Mouse (Mus musculus): Measurements from ENCODE around the gene Arid4a. TPM values are rescaled to one million over a fixed set of nuclear protein-coding genes. Genes with fewer than 3 reads are reported as not detected.

The Arid4a gene
- 19.3 and 20.6 TPM in 2 replicates for polyA plus RNA-seq (2015; fragmentation: Nextera tagmentation; extraction: Ambion mirVana)

- peaks cover 15% of the 10 kb centered on the region for H3K4me1 ChIP-seq (ENCODE audit: insufficient read depth)
- peak within 1 kb of the TSS; percentile 100 for H3K27ac ChIP-seq (ENCODE audit: low read depth)
- WGBS (ENCODE audit: insufficient replicate concordance): under 1% methylated on average over 58 of the region's 61 CpGs
- peak; percentile 98 for DNase-seq
- peak; percentile 91 for TF ChIP-seq EP300 (IDR thresholded peaks at IDR 0.05; ENCODE audit: low read depth)
- no peak for TF ChIP-seq CTCF (IDR thresholded peaks at IDR 0.05; ENCODE audit: low read depth)
- no peaks in the 10 kb centered on the region for H3K27me3 ChIP-seq (ENCODE audit: insufficient read depth, low read length)
- ATAC-seq: peak; percentile 92
- H3K36me3 ChIP-seq (replicated peaks; ENCODE audit: insufficient read depth, low read length): peaks cover 30% of the 10 kb centered on the region
- peak within 1 kb of the TSS; percentile 100 for H3K4me3 ChIP-seq (ENCODE audit: low read depth, low read length)
- no peaks in the 10 kb centered on the region for H3K9me3 ChIP-seq (ENCODE audit: low read length)
- peak within 1 kb of the TSS; percentile 99 for H3K9ac ChIP-seq (replicated peaks)
- H3K4me2 ChIP-seq (ENCODE audit: low read depth, low read length): peak within 1 kb of the TSS; percentile 93
These were observed at the start of gene Arid4a for GRCm38 (mm10) chr12:71015363-71016210. Gene Arid4a, plus strand, starts transcription at chr12:71015990.

- Histone ChIP-seq H3K4me3 (ENCODE audit: low read depth, low read length) (peak overlapping the region; percentile 67), H3K4me1 (ENCODE audit: insufficient read depth) (peaks cover 5% of the 10 kb centered on the region; the same call in 1 of the 2 replicates), H3K9me3 (ENCODE audit: low read length) (no peaks in the 10 kb centered on the region), H3K36me3 (replicated peaks; ENCODE audit: insufficient read depth, low read length) (peaks cover 3% of the 10 kb centered on the region; the same call in 1 of the 2 replicates), H3K4me2 (ENCODE audit: low read depth, low read length) (peak overlapping the region; percentile 82), H3K9ac (replicated peaks) (peak overlapping the region; percentile 76), H3K27me3 (ENCODE audit: insufficient read depth, low read length) (no peaks in the 10 kb centered on the region), H3K27ac (ENCODE audit: low read depth) (peak overlapping the region; percentile 91)
- 63% methylated on average over 8 of the region's 8 CpGs for WGBS (ENCODE audit: insufficient replicate concordance)
- TF ChIP-seq EP300 (IDR thresholded peaks at IDR 0.05; ENCODE audit: low read depth) (no peak), CTCF (IDR thresholded peaks at IDR 0.05; ENCODE audit: low read depth) (no peak)
- DNase-seq (no peak), ATAC-seq (no peak)
These were observed 48.2 kb upstream of the Arid4a start for GRCm38 (mm10) chr12:70967581-70967980.

GRCm38 (mm10) chr12:70968141-70968790, 47.5 kb upstream of the Arid4a start:
- WGBS (ENCODE audit: insufficient replicate concordance): under 1% methylated on average over 35 of the region's 35 CpGs
- peak overlapping the region; percentile 76 for H3K9ac ChIP-seq (replicated peaks)
- no peaks in the 10 kb centered on the region for H3K36me3 ChIP-seq (replicated peaks; ENCODE audit: insufficient read depth, low read length)
- no peaks in the 10 kb centered on the region for H3K9me3 ChIP-seq (ENCODE audit: low read length)
- H3K27ac ChIP-seq (ENCODE audit: low read depth): peak overlapping the region; percentile 91
- peaks cover 5% of the 10 kb centered on the region; the same call in 1 of the 2 replicates for H3K4me1 ChIP-seq (ENCODE audit: insufficient read depth)
- H3K4me3 ChIP-seq (ENCODE audit: low read depth, low read length): peak overlapping the region; percentile 67
- peak; percentile 86 for DNase-seq
- H3K4me2 ChIP-seq (ENCODE audit: low read depth, low read length): peak overlapping the region; percentile 82
- TF ChIP-seq CTCF (IDR thresholded peaks at IDR 0.05; ENCODE audit: low read depth) (peak; percentile 80), EP300 (IDR thresholded peaks at IDR 0.05; ENCODE audit: low read depth) (no peak)
- ATAC-seq: peak; percentile 84
- H3K27me3 ChIP-seq (ENCODE audit: insufficient read depth, low read length): no peaks in the 10 kb centered on the region

GRCm38 (mm10) chr12:70968791-70969307, 46.9 kb upstream of the Arid4a start:
- peak overlapping the region; percentile 82 for H3K4me2 ChIP-seq (ENCODE audit: low read depth, low read length)
- H3K27me3 ChIP-seq (ENCODE audit: insufficient read depth, low read length): no peaks in the 10 kb centered on the region
- peaks cover 8% of the 10 kb centered on the region for H3K4me1 ChIP-seq (ENCODE audit: insufficient read depth)
- H3K4me3 ChIP-seq (ENCODE audit: low read depth, low read length): peak overlapping the region; percentile 67
- DNase-seq (peak; percentile 90), ATAC-seq (peak; percentile 73)
- no peaks in the 10 kb centered on the region for H3K36me3 ChIP-seq (replicated peaks; ENCODE audit: insufficient read depth, low read length)
- peak overlapping the region; percentile 76 for H3K9ac ChIP-seq (replicated peaks)
- 0% methylated on average over 15 of the region's 15 CpGs for WGBS (ENCODE audit: insufficient replicate concordance)
- peak overlapping the region; percentile 91 for H3K27ac ChIP-seq (ENCODE audit: low read depth)
- no peaks in the 10 kb centered on the region for H3K9me3 ChIP-seq (ENCODE audit: low read length)
- TF ChIP-seq EP300 (IDR thresholded peaks at IDR 0.05; ENCODE audit: low read depth) (no peak), CTCF (IDR thresholded peaks at IDR 0.05; ENCODE audit: low read depth) (no peak)

- H3K4me2 ChIP-seq (ENCODE audit: low read depth, low read length): peak overlapping the region; percentile 82
- H3K9ac ChIP-seq (replicated peaks): 0 out of 2 replicates have a peak overlapping the region, but pooled peaks have one; percentile 45
- H3K27me3 ChIP-seq (ENCODE audit: insufficient read depth, low read length): no peaks in the 10 kb centered on the region
- H3K36me3 ChIP-seq (replicated peaks; ENCODE audit: insufficient read depth, low read length): no peaks in the 10 kb centered on the region
- peak; percentile 71 for DNase-seq
- no peak for TF ChIP-seq EP300 (IDR thresholded peaks at IDR 0.05; ENCODE audit: low read depth)
- TF ChIP-seq CTCF (IDR thresholded peaks at IDR 0.05; ENCODE audit: low read depth): peak; percentile 86
- peak; percentile 3; the same call in 1 of the 2 replicates for ATAC-seq
- H3K4me1 ChIP-seq (ENCODE audit: insufficient read depth): peaks cover 9% of the 10 kb centered on the region
- H3K9me3 ChIP-seq (ENCODE audit: low read length): no peaks in the 10 kb centered on the region
- WGBS (ENCODE audit: insufficient replicate concordance): 4% methylated on average over 17 of the region's 17 CpGs
- peak overlapping the region; percentile 67 for H3K4me3 ChIP-seq (ENCODE audit: low read depth, low read length)
- peak overlapping the region; percentile 78 for H3K27ac ChIP-seq (ENCODE audit: low read depth)
These were observed 46.2 kb upstream of the Arid4a start for GRCm38 (mm10) chr12:70969485-70970184.
